Mouse (Mus musculus) olfactory bulb, adult 2 months (tissue): Measurements from ENCODE around the gene Gm156.

Experiments used
- CTCF ChIP-seq: fragments of 200-500 bp; IDR thresholded peaks from 2 replicates; pipeline ENCODE4 v1.5.1; 2012; ENCODE audit warnings: low read depth, mild to moderate bottlenecking, low read length, moderate library complexity; ENCODE audit not compliant: insufficient read depth
- POLR2A ChIP-seq: fragments of 200-500 bp; IDR thresholded peaks from 2 replicates; pipeline ENCODE4 v1.6.1; 2012; ENCODE audit warnings: mild to moderate bottlenecking, low read depth, low read length, moderate library complexity; ENCODE audit not compliant: insufficient read depth

GRCm38 (mm10) chr6:129817731-129818130, 33.7 kb upstream of the Gm156 start:
- no peak for TF ChIP-seq CTCF
- TF ChIP-seq POLR2A, result no peak
